8 mouse cellular contexts compared by ENCODE assay signal in genomic region chr2:155956134-155957059, GRCm38 (mm10). TPM values are rescaled to one million over a fixed set of nuclear protein-coding genes. Genes with fewer than 3 reads are reported as not detected.
DNase-seq lines count a peak whose midpoint lies in the region; ATAC-seq and TF ChIP-seq lines count a peak whose summit lies in the region.

Cep250 (plus strand) TSS chr2:155956458.

- H3K4me1 ChIP-seq in ES-E14 (ENCODE audit: control insufficient read depth in 2 of 2, insufficient read depth in 2 of 2, low read length in 2 of 2, poor library complexity in 1 of 2) = peaks cover 0 to 2% of the 10 kb centered on the region in 2 experiments; a peak in 2 of 4 replicates
- peaks cover 14% of the 10 kb centered on the region for H3K4me1 ChIP-seq in forebrain, embryonic 16.5 days (replicated peaks; ENCODE audit: control insufficient read depth, insufficient read depth, low read length)
- 0 out of 2 replicates have a peak, but pooled peaks cover 7% of the 10 kb centered on the region for H3K4me1 ChIP-seq in lung, embryonic 14.5 days (ENCODE audit: insufficient read depth)
- 0 out of 2 replicates have a peak, but pooled peaks cover 2% of the 10 kb centered on the region for H3K4me1 ChIP-seq in olfactory bulb, adult 2 months (ENCODE audit: control insufficient read depth, insufficient read depth, low read length)
- H3K4me1 ChIP-seq in thymus, adult 2 months (replicated peaks; ENCODE audit: control insufficient read depth, insufficient read depth, low read length) = no peaks in the 10 kb centered on the region

- ATAC-seq in forebrain, embryonic 16.5 days = peak; percentile 97
- ATAC-seq in lung, embryonic 14.5 days (ENCODE audit: insufficient read depth) = peak; percentile 98

- H3K36me3 ChIP-seq in ES-E14 (ENCODE audit: control insufficient read depth, insufficient read depth, low read length, poor library complexity, severe bottlenecking) = no peaks in the 10 kb centered on the region
- H3K36me3 ChIP-seq in forebrain, embryonic 16.5 days (ENCODE audit: control insufficient read depth, insufficient read depth) = no peaks in the 10 kb centered on the region
- peaks cover 4% of the 10 kb centered on the region; the same call in 1 of the 2 replicates for H3K36me3 ChIP-seq in lung, embryonic 14.5 days (ENCODE audit: insufficient read depth)
- H3K36me3 ChIP-seq in thymus, adult 2 months (ENCODE audit: control insufficient read depth, insufficient read depth, low read length) = no peaks in the 10 kb centered on the region

- intact Hi-C loops in heart, postnatal 36 days (cut with DNase I) = loop anchor here (10.0 kb wide), 1 partner anchor 262 kb away; the partner anchor contains the start of gene Trpc4ap

- WGBS in forebrain, embryonic 16.5 days = under 1% methylated on average over 59 of the region's 59 CpGs
- WGBS in lung, embryonic 14.5 days = under 1% methylated on average over 59 of the region's 59 CpGs
- WGBS in olfactory bulb, adult 2 months = under 1% methylated on average over 59 of the region's 59 CpGs
- under 1% methylated on average over 59 of the region's 59 CpGs for WGBS in thymus, adult 2 months

- peak within 1 kb of the TSS; percentile 74 for H3K4me2 ChIP-seq in forebrain, embryonic 16.5 days (ENCODE audit: low read length)
- peak within 1 kb of the TSS; percentile 78 for H3K4me2 ChIP-seq in lung, embryonic 14.5 days

- in situ Hi-C loops in ES-E14 (cut with MboI; ENCODE audit: low sequenced_read_pairs in 2 of 2, unreplicated experiment in 2 of 2) = no loop called here

- TF ChIP-seq CTCF in layer of hippocampus, adult 2 months (conservative IDR thresholded peaks at IDR 0.05) = no peak; the same call in 1 of the 2 replicates
- no peak for TF ChIP-seq CTCF in lung, embryonic 14.5 days (IDR thresholded peaks at IDR 0.05; ENCODE audit: low read depth)
- TF ChIP-seq CTCF in olfactory bulb, adult 2 months (IDR thresholded peaks at IDR 0.05; ENCODE audit: insufficient read depth, low read depth, low read length) = 0 out of 2 replicates have a peak, but pooled peaks have one; percentile 17
- TF ChIP-seq CTCF in thymus, adult 2 months (IDR thresholded peaks at IDR 0.05; ENCODE audit: borderline replicate concordance, control insufficient read depth, extremely low read depth, insufficient read depth, low read length, poor library complexity) = no peak

- peak within 1 kb of the TSS; percentile 90 for H3K27ac ChIP-seq in ES-E14 (ENCODE audit: insufficient read depth, low read depth, low read length, poor library complexity, severe bottlenecking)
- peak within 1 kb of the TSS; percentile 94 for H3K27ac ChIP-seq in forebrain, embryonic 16.5 days (ENCODE audit: low read length)
- peak within 1 kb of the TSS; percentile 98 for H3K27ac ChIP-seq in layer of hippocampus, adult 2 months
- H3K27ac ChIP-seq in lung, embryonic 14.5 days (ENCODE audit: low read depth) = peak within 1 kb of the TSS; percentile 85
- H3K27ac ChIP-seq in olfactory bulb, adult 2 months (ENCODE audit: insufficient read depth, low read depth, low read length) = peak within 1 kb of the TSS; percentile 96
- peak within 1 kb of the TSS; percentile 91 for H3K27ac ChIP-seq in thymus, adult 2 months (ENCODE audit: control insufficient read depth, insufficient read depth, low read length)

- DNase-seq in ES-E14 (ENCODE audit: low read depth, low spot score) = peak; percentile 85
- DNase-seq in cerebellum, adult 11-12 months = peak; percentile 92
- DNase-seq in heart, postnatal 36 days = peak; percentile 87 to 94
- peak; percentile 86 to 89 for DNase-seq in layer of hippocampus, adult 2 months (ENCODE audit: low spot score in 2 of 2)
- peak; percentile 95 for DNase-seq in lung, embryonic 14.5 days
- peak; percentile 81 for DNase-seq in thymus, adult 2 months

- peak within 1 kb of the TSS; percentile 86 for H3K4me3 ChIP-seq in ES-E14 (ENCODE audit: insufficient read depth in 1 of 2, low read depth in 1 of 2, low read length in 2 of 2, poor library complexity in 1 of 2, severe bottlenecking in 1 of 2)
- peak within 1 kb of the TSS; percentile 96 for H3K4me3 ChIP-seq in forebrain, embryonic 16.5 days (replicated peaks; ENCODE audit: low read length)
- peak within 1 kb of the TSS; percentile 78 for H3K4me3 ChIP-seq in layer of hippocampus, adult 2 months
- peak within 1 kb of the TSS; percentile 94 for H3K4me3 ChIP-seq in lung, embryonic 14.5 days (ENCODE audit: low read depth, low read length)
- H3K4me3 ChIP-seq in olfactory bulb, adult 2 months (ENCODE audit: insufficient read depth, low read depth, low read length) = peak within 1 kb of the TSS; percentile 75
- peak within 1 kb of the TSS; percentile 76 for H3K4me3 ChIP-seq in thymus, adult 2 months (ENCODE audit: control insufficient read depth, insufficient read depth, low read length)

- no peaks in the 10 kb centered on the region; the same call in 1 of the 2 replicates for H3K27me3 ChIP-seq in forebrain, embryonic 16.5 days (replicated peaks; ENCODE audit: control insufficient read depth, insufficient read depth, low read length)
- no peaks in the 10 kb centered on the region for H3K27me3 ChIP-seq in lung, embryonic 14.5 days (ENCODE audit: insufficient read depth, low read length)
- H3K27me3 ChIP-seq in thymus, adult 2 months (ENCODE audit: control insufficient read depth, insufficient read depth, low read length) = no peaks in the 10 kb centered on the region

- TF ChIP-seq POLR2A in olfactory bulb, adult 2 months (IDR thresholded peaks at IDR 0.05; ENCODE audit: insufficient read depth, low read depth, low read length) = peak; percentile 81
- TF ChIP-seq POLR2A in thymus, adult 2 months (IDR thresholded peaks at IDR 0.05; ENCODE audit: control insufficient read depth, extremely low read depth, insufficient read depth, low read length, poor library complexity) = peak; percentile 65

- H3K9ac ChIP-seq in ES-E14 (ENCODE audit: insufficient read depth, low read depth, low read length, poor library complexity, severe bottlenecking) = peak within 1 kb of the TSS; percentile 86
- peak within 1 kb of the TSS; percentile 99 for H3K9ac ChIP-seq in forebrain, embryonic 16.5 days (replicated peaks; ENCODE audit: low read depth, low read length)
- H3K9ac ChIP-seq in lung, embryonic 14.5 days = peak within 1 kb of the TSS; percentile 94

- no peaks in the 10 kb centered on the region for H3K9me3 ChIP-seq in ES-E14 (ENCODE audit: control insufficient read depth, insufficient read depth, low read depth, low read length)
- no peaks in the 10 kb centered on the region for H3K9me3 ChIP-seq in forebrain, embryonic 16.5 days (ENCODE audit: control insufficient read depth, low read length)
- no peaks in the 10 kb centered on the region for H3K9me3 ChIP-seq in lung, embryonic 14.5 days (ENCODE audit: low read depth, low read length)

TF ChIP-seq in ES-E14, 5 proteins besides CTCF, POLR2A, EP300 and RAD21:
- peak; percentile 81 for TF ChIP-seq HCFC1 (IDR thresholded peaks at IDR 0.05; ENCODE audit: borderline replicate concordance, insufficient read depth, low read length)
- no peak for TF ChIP-seq ZC3H11A (IDR thresholded peaks at IDR 0.05; ENCODE audit: borderline replicate concordance, low read depth, low read length)

RNA-seq across cellular contexts. Expression of gene Cep250, which starts in this region (rescaled TPM):
- total RNA-seq in ES-E14 (2012; rRNA removed) = 22.2 and 24.2 TPM in 2 replicates
- polyA plus RNA-seq in forebrain, embryonic 16.5 days (2015; fragmentation: Nextera tagmentation; extraction: Ambion mirVana) = 17.0 and 18.9 TPM in 2 replicates
- total RNA-seq in heart, postnatal 36 days (2021) = 1 to 10 TPM; 7.1 to 7.9 TPM
- 10 to 100 TPM; 19.0 to 21.0 TPM for total RNA-seq in layer of hippocampus, adult 2 months (2021)
- polyA plus RNA-seq in lung, embryonic 14.5 days (2014; fragmentation: Nextera tagmentation; extraction: Ambion mirVana) = 23.5 and 24.6 TPM in 2 replicates
- polyA plus RNA-seq in olfactory bulb, adult 2 months (2012; ENCODE audit: insufficient read depth, insufficient read length, low replicate concordance, missing spikeins) = not detected in 2 replicates
- 31.6 and 36.7 TPM in 2 replicates for polyA plus RNA-seq in thymus, adult 2 months (2012; rRNA removed)

Comparison
In these comparisons a context has a peak if more than half of its experiments do, and no peak if none do; other contexts are left out.
1. Peak in every context shown above with its lines: DNase-seq, ATAC-seq, H3K4me3 ChIP-seq and H3K27ac ChIP-seq.
2. RNA of gene Cep250 (polyA plus RNA-seq): 31.6 to 36.7 TPM in thymus, adult 2 months, 23.5 to 24.6 TPM in lung, embryonic 14.5 days and 17.0 to 18.9 TPM in forebrain, embryonic 16.5 days; not detected in olfactory bulb, adult 2 months; every median in the first group is over 10 times any median in the second.